Comparison of ENCODE assay signal across 8 mouse cellular contexts in genomic region chr1:36263833-36264488, GRCm38 (mm10). TPM values are rescaled to one million over a fixed set of nuclear protein-coding genes. Genes with fewer than 3 reads are reported as not detected.
DNase-seq lines count a peak whose midpoint lies in the region; ATAC-seq lines count a peak whose summit lies in the region.

No protein-coding gene starts in this region.

- no peak overlapping the region for H3K9ac ChIP-seq in limb, embryonic 13.5 days
- 0 out of 2 replicates have a peak overlapping the region, but pooled peaks have one; percentile 16 for H3K9ac ChIP-seq in heart, embryonic 13.5 days
- no peak overlapping the region for H3K9ac ChIP-seq in hindbrain, embryonic 14.5 days

- no peak overlapping the region for H3K4me3 ChIP-seq in limb, embryonic 13.5 days
- H3K4me3 ChIP-seq in limb, embryonic 10.5 days = no peak overlapping the region
- no peak overlapping the region for H3K4me3 ChIP-seq in heart, embryonic 13.5 days
- H3K4me3 ChIP-seq in hindbrain, embryonic 14.5 days (replicated peaks; ENCODE audit: low read length) = no peak overlapping the region

- no peak overlapping the region for H3K4me2 ChIP-seq in limb, embryonic 13.5 days (replicated peaks)
- peak overlapping the region; percentile 44 for H3K4me2 ChIP-seq in heart, embryonic 13.5 days
- no peak overlapping the region for H3K4me2 ChIP-seq in hindbrain, embryonic 14.5 days (replicated peaks)

- 0 out of 2 replicates have a peak, but pooled peaks cover under 1% of the 10 kb centered on the region for H3K4me1 ChIP-seq in limb, embryonic 13.5 days
- H3K4me1 ChIP-seq in limb, embryonic 10.5 days = peaks cover under 1% of the 10 kb centered on the region; the same call in 1 of the 2 replicates
- H3K4me1 ChIP-seq in heart, embryonic 13.5 days = peaks cover 2% of the 10 kb centered on the region
- H3K4me1 ChIP-seq in hindbrain, embryonic 14.5 days (replicated peaks; ENCODE audit: control insufficient read depth, insufficient read depth, low read length) = no peaks in the 10 kb centered on the region

- peaks cover 5% of the 10 kb centered on the region for H3K9me3 ChIP-seq in limb, embryonic 13.5 days
- no peaks in the 10 kb centered on the region for H3K9me3 ChIP-seq in limb, embryonic 10.5 days (replicated peaks)
- H3K9me3 ChIP-seq in heart, embryonic 13.5 days = no peaks in the 10 kb centered on the region; the same call in 1 of the 2 replicates
- no peaks in the 10 kb centered on the region for H3K9me3 ChIP-seq in hindbrain, embryonic 14.5 days (ENCODE audit: control insufficient read depth, low read length)

- H3K27ac ChIP-seq in limb, embryonic 13.5 days = peak overlapping the region; percentile 28; the same call in 1 of the 2 replicates
- H3K27ac ChIP-seq in limb, embryonic 10.5 days = no peak overlapping the region
- peak overlapping the region; percentile 80 for H3K27ac ChIP-seq in heart, embryonic 13.5 days (replicated peaks)
- H3K27ac ChIP-seq in hindbrain, embryonic 14.5 days = no peak overlapping the region

- no peaks in the 10 kb centered on the region for H3K36me3 ChIP-seq in limb, embryonic 13.5 days
- H3K36me3 ChIP-seq in limb, embryonic 10.5 days = no peaks in the 10 kb centered on the region
- no peaks in the 10 kb centered on the region for H3K36me3 ChIP-seq in heart, embryonic 13.5 days
- H3K36me3 ChIP-seq in hindbrain, embryonic 14.5 days (replicated peaks; ENCODE audit: control insufficient read depth, insufficient read depth) = no peaks in the 10 kb centered on the region

- peaks cover 14% of the 10 kb centered on the region for H3K27me3 ChIP-seq in limb, embryonic 13.5 days
- peaks cover 12% of the 10 kb centered on the region for H3K27me3 ChIP-seq in limb, embryonic 10.5 days (ENCODE audit: low read depth, poor library complexity, severe bottlenecking)
- H3K27me3 ChIP-seq in heart, embryonic 13.5 days (replicated peaks) = peaks cover 1% of the 10 kb centered on the region; the same call in 1 of the 2 replicates
- no peaks in the 10 kb centered on the region for H3K27me3 ChIP-seq in hindbrain, embryonic 14.5 days (ENCODE audit: control insufficient read depth, insufficient read depth, low read length)

- 63% methylated on average over 13 of the region's 13 CpGs for WGBS in limb, embryonic 13.5 days
- WGBS in limb, embryonic 10.5 days = 80% methylated on average over 13 of the region's 13 CpGs
- 44% methylated on average over 13 of the region's 13 CpGs for WGBS in heart, embryonic 13.5 days
- 77% methylated on average over 13 of the region's 13 CpGs for WGBS in hindbrain, embryonic 14.5 days

- DNase-seq in limb, embryonic 10.5 days (ENCODE audit: low spot score) = no peak
- peak; percentile 81 to 83 for DNase-seq in kidney, postnatal 25 days
- no peak for DNase-seq in ovary, adult 18-20 months (ENCODE audit: low spot score)
- no peak for DNase-seq in hindbrain, embryonic 14.5 days (ENCODE audit: low spot score)
- DNase-seq in cerebellum, adult 11 months = no peak

- ATAC-seq in limb, embryonic 13.5 days (ENCODE audit: low FRiP score, low read depth) = no peak
- no peak for ATAC-seq in heart, embryonic 13.5 days (ENCODE audit: extremely low read depth, insufficient number of reproducible peaks, low FRiP score, low TSS enrichment)
- peak; percentile 85 for ATAC-seq in monocyte, adult 5-6 weeks (replicated peaks; ENCODE audit: insufficient number of reproducible peaks, low FRiP score, low TSS enrichment, poor library complexity, severe bottlenecking)
- no peak for ATAC-seq in hindbrain, embryonic 14.5 days (ENCODE audit: low FRiP score)

RNA-seq across cellular contexts. Expression of gene Neurl3, which starts 10.5 kb away (rescaled TPM):
- polyA plus RNA-seq in limb, embryonic 13.5 days (2015; fragmentation: Nextera tagmentation; extraction: Ambion mirVana) = 0.83 and 2.0 TPM in 2 replicates
- 0.45 and 1.0 TPM in 2 replicates for polyA plus RNA-seq in limb, embryonic 10.5 days (2016; fragmentation: Nextera tagmentation; extraction: Ambion mirVana)
- polyA plus RNA-seq in heart, embryonic 13.5 days (2015; fragmentation: Nextera tagmentation; extraction: Ambion mirVana) = 3.7 and 4.7 TPM in 2 replicates
- total RNA-seq in monocyte, adult 5-6 weeks (2017) = 315 to 366 TPM (median 360 TPM) in 3 replicates
- polyA plus RNA-seq in hindbrain, embryonic 14.5 days (2014; fragmentation: Nextera tagmentation; extraction: Ambion mirVana) = 1.5 and 1.7 TPM in 2 replicates

RNA-seq across cellular contexts. Expression of gene Uggt1, which starts 19.4 kb away (rescaled TPM):
- 52.4 and 54.6 TPM in 2 replicates for polyA plus RNA-seq in limb, embryonic 13.5 days (2015; fragmentation: Nextera tagmentation; extraction: Ambion mirVana)
- 54.1 and 55.2 TPM in 2 replicates for polyA plus RNA-seq in limb, embryonic 10.5 days (2016; fragmentation: Nextera tagmentation; extraction: Ambion mirVana)
- 32.7 and 34.4 TPM in 2 replicates for polyA plus RNA-seq in heart, embryonic 13.5 days (2015; fragmentation: Nextera tagmentation; extraction: Ambion mirVana)
- 91.2 to 135 TPM (median 106 TPM) in 3 replicates for total RNA-seq in monocyte, adult 5-6 weeks (2017)
- polyA plus RNA-seq in hindbrain, embryonic 14.5 days (2014; fragmentation: Nextera tagmentation; extraction: Ambion mirVana) = 59.8 and 65.4 TPM in 2 replicates

RNA-seq across cellular contexts. Expression of gene Arid5a, which starts 43.6 kb away (rescaled TPM):
- 6.7 and 9.2 TPM in 2 replicates for polyA plus RNA-seq in limb, embryonic 13.5 days (2015; fragmentation: Nextera tagmentation; extraction: Ambion mirVana)
- 2.8 and 4.2 TPM in 2 replicates for polyA plus RNA-seq in limb, embryonic 10.5 days (2016; fragmentation: Nextera tagmentation; extraction: Ambion mirVana)
- 12.7 and 13.4 TPM in 2 replicates for polyA plus RNA-seq in heart, embryonic 13.5 days (2015; fragmentation: Nextera tagmentation; extraction: Ambion mirVana)
- total RNA-seq in monocyte, adult 5-6 weeks (2017) = 47.3 to 80.2 TPM (median 65.0 TPM) in 3 replicates
- 4.3 and 5.8 TPM in 2 replicates for polyA plus RNA-seq in hindbrain, embryonic 14.5 days (2014; fragmentation: Nextera tagmentation; extraction: Ambion mirVana)

Comparison
In these comparisons a context has a peak if more than half of its experiments do, and no peak if none do; other contexts are left out.
1. H3K27ac ChIP-seq: peak in limb, embryonic 13.5 days (single experiment) and heart, embryonic 13.5 days (single experiment); none in limb, embryonic 10.5 days (single experiment) and hindbrain, embryonic 14.5 days (single experiment).
2. DNase-seq: peak in kidney, postnatal 25 days (2 of 2); none in limb, embryonic 10.5 days (single experiment), ovary, adult 18-20 months (single experiment), hindbrain, embryonic 14.5 days (single experiment) and cerebellum, adult 11 months (single experiment).